In the genomic region with DNA sequence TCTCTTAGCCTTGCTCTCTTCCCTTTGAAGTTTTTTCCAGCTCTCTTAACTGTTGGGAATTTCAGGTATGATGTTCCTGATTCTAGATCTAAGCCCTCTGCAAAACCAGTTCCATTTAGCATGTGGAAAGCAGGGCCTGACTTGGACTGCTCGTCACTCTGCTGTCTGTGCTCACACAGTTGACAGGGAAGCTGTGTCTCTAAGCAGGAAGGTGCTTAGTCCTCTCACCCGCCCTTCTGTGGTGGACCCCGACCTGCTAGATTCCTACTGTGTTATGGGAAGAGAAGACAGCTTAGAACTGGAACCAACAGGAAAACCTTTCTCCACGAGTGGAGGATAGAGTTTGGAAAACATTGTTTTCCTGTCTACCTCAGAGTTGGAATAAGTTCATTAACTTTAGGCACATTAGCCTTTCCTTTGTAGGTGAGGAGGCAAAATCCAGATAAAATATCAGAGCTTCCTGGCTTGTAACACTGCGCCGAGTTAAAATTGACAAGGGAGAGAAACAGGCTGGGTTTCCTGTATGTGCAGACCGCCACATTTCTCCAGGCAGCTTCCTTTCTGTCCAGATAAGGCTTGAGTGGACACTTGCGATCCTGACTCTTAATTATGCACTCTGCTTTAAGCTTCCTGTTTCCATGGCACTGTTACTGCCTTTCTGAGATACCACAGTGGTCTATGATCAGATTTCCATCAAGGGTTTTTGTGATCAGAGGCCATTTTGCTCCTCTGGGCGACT, we compare ENCODE assay signal across 16 mouse cellular contexts. TPM values are rescaled to one million over a fixed set of nuclear protein-coding genes. Genes with fewer than 3 reads are reported as not detected.
DNase-seq lines count a peak whose midpoint lies in the region; ATAC-seq lines count a peak whose summit lies in the region.
"Had no signal": no experiment of that assay in that cellular context is flagged by ENCODE, and none has a peak within 500 bp of the region (broad histone marks: within the 10 kb centered on the region; RNA-seq: fewer than 3 reads in every experiment).

No protein-coding gene starts in this region.

- no peak overlapping the region for H3K9ac ChIP-seq in heart, embryonic 16.5 days (ENCODE audit: low read length)
- H3K9ac ChIP-seq in forebrain, embryonic 11.5 days (ENCODE audit: low read length): no peak overlapping the region
- H3K9ac ChIP-seq: hindbrain, embryonic 12.5 days; liver, embryonic 14.5 days; midbrain, embryonic 13.5 days; neural tube, embryonic 13.5 days had no signal

- peak overlapping the region; percentile 27 for H3K4me2 ChIP-seq in heart, embryonic 16.5 days (ENCODE audit: low read depth, low read length)
- H3K4me2 ChIP-seq in forebrain, embryonic 11.5 days (ENCODE audit: low read depth, low read length, severe bottlenecking): no peak overlapping the region
- H3K4me2 ChIP-seq: hindbrain, embryonic 12.5 days; midbrain, embryonic 13.5 days; neural tube, embryonic 13.5 days had no signal

- DNase-seq in heart, postnatal 36 days: no peak
- DNase-seq in 416B (ENCODE audit: low read depth): peak; percentile 96
- DNase-seq in layer of hippocampus, adult 9-11 months: no peak
- DNase-seq in forebrain, embryonic 11.5 days (ENCODE audit: low spot score): no peak
- DNase-seq: adrenal gland, postnatal 25 days; kidney, postnatal 4 days; right cerebral cortex, adult 18-20 months had no signal

- intact Hi-C loops in heart, postnatal 36 days (cut with DNase I): no loop called here

- peaks cover 28% of the 10 kb centered on the region for H3K4me1 ChIP-seq in heart, embryonic 16.5 days (ENCODE audit: control insufficient read depth, insufficient read depth, low read length)
- no peaks in the 10 kb centered on the region; the same call in 1 of the 2 replicates for H3K4me1 ChIP-seq in forebrain, embryonic 11.5 days (replicated peaks; ENCODE audit: control insufficient read depth, insufficient read depth, low read length)
- H3K4me1 ChIP-seq: hindbrain, embryonic 12.5 days had no signal

- no peaks in the 10 kb centered on the region for H3K36me3 ChIP-seq in heart, embryonic 16.5 days (ENCODE audit: control insufficient read depth, insufficient read depth)
- no peaks in the 10 kb centered on the region for H3K36me3 ChIP-seq in forebrain, embryonic 11.5 days (ENCODE audit: control insufficient read depth, insufficient read depth, low read length)
- H3K36me3 ChIP-seq: hindbrain, embryonic 12.5 days; midbrain, embryonic 13.5 days; neural tube, embryonic 13.5 days had no signal

- H3K27ac ChIP-seq in heart, embryonic 16.5 days (ENCODE audit: low read length): peak overlapping the region; percentile 65
- H3K27ac ChIP-seq in forebrain, embryonic 11.5 days (ENCODE audit: low read depth, low read length): no peak overlapping the region
- H3K27ac ChIP-seq: hindbrain, embryonic 12.5 days; left cerebral cortex, adult 2 months; liver, embryonic 14.5 days; midbrain, embryonic 13.5 days; neural tube, embryonic 13.5 days had no signal

- 28% methylated on average over 9 of the region's 9 CpGs for WGBS in heart, embryonic 16.5 days
- 87% methylated on average over 9 of the region's 9 CpGs for WGBS in forebrain, embryonic 11.5 days

- no peak overlapping the region for H3K4me3 ChIP-seq in heart, embryonic 16.5 days (ENCODE audit: low read length)
- H3K4me3 ChIP-seq in forebrain, embryonic 11.5 days (ENCODE audit: low read depth, low read length): no peak overlapping the region
- H3K4me3 ChIP-seq: erythroblast, embryonic 14.5 days; hindbrain, embryonic 12.5 days; left cerebral cortex, adult 2 months; midbrain, embryonic 13.5 days; neural tube, embryonic 13.5 days had no signal

- H3K27me3 ChIP-seq in heart, embryonic 16.5 days (ENCODE audit: control insufficient read depth, insufficient read depth, low read length): no peaks in the 10 kb centered on the region
- no peaks in the 10 kb centered on the region for H3K27me3 ChIP-seq in forebrain, embryonic 11.5 days (ENCODE audit: control insufficient read depth, insufficient read depth, low read length)
- H3K27me3 ChIP-seq: hindbrain, embryonic 12.5 days; midbrain, embryonic 13.5 days; neural tube, embryonic 13.5 days had no signal

- ATAC-seq in heart, embryonic 16.5 days (replicated peaks; ENCODE audit: extremely low read depth, insufficient read depth, low FRiP score): peak; percentile 25; the same call in 1 of the 2 replicates
- ATAC-seq in common myeloid progenitor, adult 5-6 weeks (replicated peaks; ENCODE audit: low read depth, poor library complexity, severe bottlenecking): peak; percentile 90
- ATAC-seq in megakaryocyte, adult 5-6 weeks (ENCODE audit: poor library complexity, severe bottlenecking): peak; percentile 76
- ATAC-seq in forebrain, embryonic 11.5 days (replicated peaks; ENCODE audit: low FRiP score): no peak
- ATAC-seq: midbrain, embryonic 13.5 days had no signal

- H3K9me3 ChIP-seq in heart, embryonic 16.5 days (replicated peaks; ENCODE audit: control insufficient read depth, low read length): no peaks in the 10 kb centered on the region
- no peaks in the 10 kb centered on the region for H3K9me3 ChIP-seq in forebrain, embryonic 11.5 days (ENCODE audit: control insufficient read depth, low read length)
- H3K9me3 ChIP-seq: hindbrain, embryonic 12.5 days; midbrain, embryonic 13.5 days; neural tube, embryonic 13.5 days had no signal

RNA-seq across cellular contexts. Expression of a gene that starts 39.6 kb away (rescaled TPM):
- 22.3 and 22.8 TPM in 2 replicates for polyA plus RNA-seq in heart, embryonic 16.5 days (2015; fragmentation: Nextera tagmentation; extraction: Ambion mirVana)
- total RNA-seq in heart, postnatal 36 days (2021): 10 to 100 TPM in 1 of 2 experiments, 1 to 10 TPM in 1; 9.1 to 12.0 TPM
- 9.9 and 16.4 TPM in 2 replicates for total RNA-seq in common myeloid progenitor, adult 5-6 weeks (2017)
- total RNA-seq in megakaryocyte, adult 5-6 weeks (2015): 133 and 146 TPM in 2 replicates
- 64.6 and 82.4 TPM in 2 replicates for total RNA-seq in megakaryocyte, adult 5-6 weeks (2017)
- 32.3 and 34.6 TPM in 2 replicates for polyA plus RNA-seq in forebrain, embryonic 11.5 days (2014; fragmentation: Nextera tagmentation; extraction: Ambion mirVana)
